Mouse (Mus musculus) neural tube, embryonic 14.5 days (tissue): Measurements from ENCODE around the gene Aunip. TPM values are rescaled to one million over a fixed set of nuclear protein-coding genes. Genes with fewer than 3 reads are reported as not detected.

Experiments used
- ATAC-seq: fragments of 200-750 bp; cut with Nextera tagmentation; 2 replicates; pipeline ENCODE4 v1.8.0; 2017; ENCODE audit warnings: low read depth, mild to moderate bottlenecking, moderate TSS enrichment, moderate library complexity
- H3K27ac ChIP-seq: fragments of 300-500 bp; sonication (generic); 2 replicates; pipeline ENCODE4 v1.5.1; 2014; ENCODE audit warnings: low read depth, mild to moderate bottlenecking, control low read depth, low read length, moderate library complexity, mixed read lengths
- H3K27me3 ChIP-seq: fragments of 300-500 bp; sonication (generic); 2 replicates; pipeline ENCODE4 v1.6.1; 2014; ENCODE audit warnings: low read length; ENCODE audit not compliant: control insufficient read depth, insufficient read depth
- H3K36me3 ChIP-seq: fragments of 300-500 bp; sonication (generic); 2 replicates; pipeline ENCODE4 v1.6.1; 2014; ENCODE audit warnings: low read length, mixed read lengths; ENCODE audit not compliant: control insufficient read depth, insufficient read depth
- H3K4me1 ChIP-seq: fragments of 300-500 bp; sonication (generic); 2 replicates; pipeline ENCODE4 v1.6.1; 2014; ENCODE audit warnings: low read length; ENCODE audit not compliant: control insufficient read depth, insufficient read depth
- H3K4me2 ChIP-seq: fragments of 300-500 bp; sonication (generic); 2 replicates; pipeline ENCODE4 v1.6.1; 2014; ENCODE audit warnings: mild to moderate bottlenecking, low read depth, low read length, control low read depth
- H3K4me3 ChIP-seq: fragments of 300-500 bp; sonication (generic); 2 replicates; pipeline ENCODE4 v1.5.1; 2014; ENCODE audit warnings: low read depth, low read length, control low read depth, mixed read lengths
- H3K9ac ChIP-seq: fragments of 300-500 bp; sonication (generic); replicated peaks from 2 replicates; pipeline ENCODE4 v1.6.1; 2014; ENCODE audit warnings: low read depth, mild to moderate bottlenecking, control low read depth, low read length, mixed read lengths
- H3K9me3 ChIP-seq: fragments of 300-500 bp; sonication (generic); 2 replicates; pipeline ENCODE4 v1.6.1; 2016; ENCODE audit warnings: low read length; ENCODE audit not compliant: control insufficient read depth
- WGBS: fragments of 180-500 bp; shearing (Covaris S2); extraction: QIAGEN DNeasy Blood & Tissue Kit; methylation state at CpG from one replicate; pipeline ENCODE4 v1.1.7; 2014; 5-methylcytosine and 5-hydroxymethylcytosine counted together
- polyA plus RNA-seq: library from polyadenylated mRNA; unstranded; fragments of >200 nt; fragmentation: Nextera tagmentation; extraction: Ambion mirVana; gene quantifications from 2 replicates; pipeline ENCODE4 v1.2.1, GENCODE M21; 2014

The Aunip gene
- polyA plus RNA-seq, 1 experiment from 2014 or later: 0.43 TPM

DNA sequence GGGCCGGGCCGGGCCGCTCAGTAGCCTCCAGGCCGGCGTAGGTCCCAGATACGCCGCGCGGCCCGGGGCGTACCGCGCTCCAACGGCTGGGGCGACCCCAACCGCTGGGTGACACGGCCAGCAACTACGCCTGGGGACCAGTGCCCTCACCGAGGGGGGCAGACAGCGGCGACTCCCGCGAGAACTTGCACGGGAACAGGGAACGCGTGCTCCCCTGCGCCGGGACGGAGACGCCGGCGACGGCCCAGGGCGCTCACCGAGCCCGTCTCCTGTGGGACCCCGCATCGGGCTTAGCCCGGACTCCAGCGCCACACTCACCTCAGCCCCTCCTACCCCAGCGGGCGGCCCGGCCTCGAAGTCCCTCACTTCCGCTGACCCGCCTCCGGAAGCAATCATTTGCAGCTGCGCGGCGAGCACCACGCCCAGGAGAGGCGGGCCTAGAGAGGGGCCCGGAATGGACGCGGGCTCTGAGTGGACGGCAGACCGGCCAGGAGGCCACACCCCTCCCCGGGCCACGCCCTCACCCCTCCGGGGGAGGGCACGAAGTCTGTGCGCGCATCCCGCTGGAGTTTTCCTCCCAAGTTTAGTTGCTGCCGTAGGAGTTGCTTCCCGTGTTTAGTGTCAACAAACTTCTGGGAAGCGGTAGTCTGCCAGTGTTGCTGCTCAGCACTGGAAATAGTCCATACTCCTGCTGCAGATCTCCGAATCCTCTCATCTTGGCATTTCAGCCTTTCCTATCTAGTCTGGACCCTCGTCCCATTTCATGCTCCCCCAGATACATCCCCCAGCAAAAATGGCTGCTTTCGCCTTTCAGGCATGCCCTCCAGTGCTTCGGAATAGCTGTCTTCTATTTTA, 24.4 kb downstream of the Aunip start, which contains the start of gene Mtfr1l:
Gene Mtfr1l, minus strand, starts transcription at position 456 of the 855 bp plus-strand sequence.
- WGBS: under 1% methylated on average over 69 of the region's 71 CpGs
- Histone ChIP-seq H3K4me1 (peaks cover 16% of the 10 kb centered on the region), H3K27me3 (no peaks in the 10 kb centered on the region), H3K27ac (peak within 1 kb of the TSS; percentile 76), H3K9me3 (no peaks in the 10 kb centered on the region), H3K9ac (peak within 1 kb of the TSS; percentile 78), H3K4me2 (peak within 1 kb of the TSS; percentile 83), H3K36me3 (peaks cover 26% of the 10 kb centered on the region), H3K4me3 (peak within 1 kb of the TSS; percentile 98)
- ATAC-seq: peak; percentile 97

GRCm38 (mm10) chr4:134535787-134536151, 25.0 kb downstream of the Aunip start:
- Histone ChIP-seq H3K4me1 (peaks cover 16% of the 10 kb centered on the region), H3K27me3 (no peaks in the 10 kb centered on the region), H3K9me3 (no peaks in the 10 kb centered on the region), H3K4me2 (peak overlapping the region; percentile 83), H3K27ac (no peak overlapping the region), H3K9ac (0 out of 2 replicates have a peak overlapping the region, but pooled peaks have one; percentile 78), H3K4me3 (peak overlapping the region; percentile 98), H3K36me3 (peaks cover 20% of the 10 kb centered on the region)
- 8% methylated on average over 8 of the region's 8 CpGs for WGBS
- peak; percentile 20; the same call in 1 of the 2 replicates for ATAC-seq

GRCm38 (mm10) chr4:134538997-134539580, 28.3 kb downstream of the Aunip start:
- no peak overlapping the region for H3K27ac ChIP-seq
- H3K36me3 ChIP-seq: peaks cover 27% of the 10 kb centered on the region
- no peak overlapping the region for H3K4me3 ChIP-seq
- H3K9ac ChIP-seq: no peak overlapping the region
- no peak overlapping the region for H3K4me2 ChIP-seq
- no peak for ATAC-seq
- H3K9me3 ChIP-seq: no peaks in the 10 kb centered on the region
- 83% methylated on average over 10 of the region's 10 CpGs for WGBS
- peaks cover 9% of the 10 kb centered on the region for H3K4me1 ChIP-seq
- no peaks in the 10 kb centered on the region for H3K27me3 ChIP-seq

DNA sequence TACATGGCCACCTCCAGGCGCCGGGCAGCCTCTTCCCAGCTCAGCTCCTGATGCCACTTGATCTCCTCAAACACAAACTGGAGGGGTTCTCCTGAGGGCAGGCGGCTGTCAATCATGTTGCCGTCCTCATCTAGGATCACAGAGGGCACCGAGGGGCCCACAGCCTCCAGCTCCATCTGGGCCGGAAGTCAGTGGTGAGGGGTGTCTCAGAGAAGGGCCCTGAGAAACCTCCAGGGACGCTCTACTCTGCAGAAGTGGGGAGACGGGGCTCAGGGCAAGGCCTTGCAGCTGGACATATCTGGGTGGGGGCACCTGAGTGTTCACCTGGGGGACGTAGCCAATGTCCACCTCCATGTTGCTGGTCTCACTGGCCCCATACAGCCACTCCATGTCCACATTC, 31.9 kb downstream of the Aunip start:
- no peak overlapping the region for H3K4me2 ChIP-seq
- H3K9me3 ChIP-seq: no peaks in the 10 kb centered on the region
- no peaks in the 10 kb centered on the region for H3K27me3 ChIP-seq
- H3K4me3 ChIP-seq: no peak overlapping the region
- no peak overlapping the region for H3K9ac ChIP-seq
- H3K4me1 ChIP-seq: no peaks in the 10 kb centered on the region
- no peak for ATAC-seq
- peaks cover 49% of the 10 kb centered on the region for H3K36me3 ChIP-seq
- H3K27ac ChIP-seq: no peak overlapping the region
- 96% methylated on average over 9 of the region's 9 CpGs for WGBS

DNA sequence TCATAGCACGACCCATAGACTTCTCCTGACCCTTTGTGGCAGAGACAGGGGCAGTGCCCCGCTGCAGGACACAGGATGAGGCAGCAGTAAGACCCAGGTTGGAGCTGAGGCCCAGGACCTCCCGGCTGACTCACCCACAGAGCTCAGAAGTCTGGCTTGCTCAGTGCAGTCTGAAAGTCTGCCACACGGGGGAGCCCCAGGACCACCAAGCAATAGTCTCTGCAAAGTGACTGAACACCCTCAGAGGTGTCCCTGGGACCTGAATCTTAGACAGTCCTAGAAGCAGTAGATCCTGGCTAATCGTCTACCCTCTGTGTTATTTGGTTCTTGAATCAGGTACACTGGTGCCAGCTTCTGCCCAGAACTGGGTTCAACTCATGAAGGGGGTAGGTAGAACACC, 32.5 kb downstream of the Aunip start:
- Histone ChIP-seq H3K36me3 (peaks cover 49% of the 10 kb centered on the region), H3K9me3 (no peaks in the 10 kb centered on the region), H3K4me1 (no peaks in the 10 kb centered on the region), H3K4me2 (no peak overlapping the region), H3K27ac (no peak overlapping the region), H3K27me3 (no peaks in the 10 kb centered on the region), H3K9ac (no peak overlapping the region), H3K4me3 (no peak overlapping the region)
- WGBS: 12% methylated on average over 5 of the region's 5 CpGs
- ATAC-seq: peak; percentile 73; the same call in 1 of the 2 replicates

- 64% methylated on average over 9 of the region's 9 CpGs for WGBS
- H3K4me3 ChIP-seq: no peak overlapping the region
- no peak overlapping the region for H3K4me2 ChIP-seq
- peaks cover 8% of the 10 kb centered on the region for H3K4me1 ChIP-seq
- no peaks in the 10 kb centered on the region for H3K9me3 ChIP-seq
- no peaks in the 10 kb centered on the region for H3K27me3 ChIP-seq
- H3K36me3 ChIP-seq: peaks cover 28% of the 10 kb centered on the region
- H3K27ac ChIP-seq: no peak overlapping the region
- no peak for ATAC-seq
- 0 out of 2 replicates have a peak overlapping the region, but pooled peaks have one; percentile 1 for H3K9ac ChIP-seq
These were observed 36.3 kb downstream of the Aunip start for GRCm38 (mm10) chr4:134546814-134547705.

DNA sequence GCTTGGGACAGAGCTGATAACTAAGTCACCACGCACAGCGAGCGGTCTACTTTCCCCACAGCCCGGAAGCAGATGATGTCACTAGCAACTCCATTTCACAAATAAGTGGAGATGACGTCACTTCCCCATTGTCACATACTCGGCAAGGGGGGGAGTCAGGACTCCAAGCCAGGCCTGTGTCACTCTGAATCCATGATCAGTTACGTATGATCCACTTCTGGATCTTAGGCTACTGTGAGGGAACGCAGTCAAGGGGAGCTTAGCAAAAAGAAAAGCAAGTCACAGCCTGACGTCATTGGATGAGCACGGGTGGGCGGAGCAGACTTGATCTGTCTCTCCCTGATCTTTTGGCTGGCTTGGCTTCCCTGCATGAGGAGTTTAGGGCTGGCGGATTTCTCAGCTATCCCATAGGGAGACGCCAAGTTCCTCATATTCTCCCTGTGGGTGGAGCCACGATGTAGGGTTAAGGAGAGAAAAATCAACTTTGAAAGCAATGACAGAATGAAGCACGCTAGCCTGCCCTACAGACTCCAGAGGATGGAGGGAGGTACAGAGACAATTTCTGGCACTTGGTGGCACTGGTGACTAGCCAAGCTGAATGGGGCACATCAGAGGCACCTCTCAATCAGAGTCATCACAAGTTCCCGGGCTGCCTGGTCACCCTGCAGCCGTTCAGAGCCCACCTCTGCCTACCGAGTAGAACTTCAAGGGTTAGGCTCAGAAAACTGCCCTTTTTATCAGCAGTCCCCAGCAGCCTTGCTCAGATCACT, 37.6 kb downstream of the Aunip start:
- H3K36me3 ChIP-seq: peaks cover 24% of the 10 kb centered on the region
- ATAC-seq: no peak
- WGBS: 74% methylated on average over 18 of the region's 18 CpGs

DNA sequence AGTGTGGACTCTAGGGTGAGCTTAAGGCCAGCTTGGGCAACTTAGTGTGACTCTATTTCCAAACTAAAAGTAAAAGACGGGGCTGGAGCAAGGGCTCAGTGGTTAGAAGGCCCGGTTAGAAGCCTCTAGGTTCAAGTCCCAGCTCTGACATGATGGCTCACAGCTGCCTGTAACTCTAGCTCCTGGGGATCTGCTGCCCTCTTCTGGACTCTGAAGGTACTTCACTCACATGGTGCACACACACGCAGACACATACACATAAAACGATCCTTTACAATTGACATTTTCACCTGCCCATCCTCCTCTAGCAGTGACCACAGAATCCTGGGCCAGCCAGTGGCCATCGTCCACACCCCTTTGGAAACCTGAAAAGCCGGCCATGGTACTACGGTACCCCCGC, 39.1 kb downstream of the Aunip start:
- H3K27me3 ChIP-seq: no peaks in the 10 kb centered on the region
- WGBS: over 99% methylated on average over 8 of the region's 8 CpGs
- H3K9me3 ChIP-seq: no peaks in the 10 kb centered on the region
- no peak overlapping the region for H3K27ac ChIP-seq
- H3K9ac ChIP-seq: no peak overlapping the region
- H3K4me3 ChIP-seq: no peak overlapping the region
- H3K4me1 ChIP-seq: peaks cover 8% of the 10 kb centered on the region
- no peak overlapping the region for H3K4me2 ChIP-seq
- ATAC-seq: no peak
- H3K36me3 ChIP-seq: peaks cover 15% of the 10 kb centered on the region

More for the DNA sequence above, 37.6 kb downstream of the Aunip start:
- H3K9me3 ChIP-seq: no peaks in the 10 kb centered on the region
- H3K4me3 ChIP-seq: no peak overlapping the region
- H3K27ac ChIP-seq: no peak overlapping the region
- H3K27me3 ChIP-seq: no peaks in the 10 kb centered on the region
- H3K4me1 ChIP-seq: peaks cover 8% of the 10 kb centered on the region
- no peak overlapping the region for H3K9ac ChIP-seq
- no peak overlapping the region for H3K4me2 ChIP-seq
